Mouse (Mus musculus) liver, embryonic 15.5 days (tissue): ENCODE data around the gene H3f3b. TPM values are rescaled to one million over a fixed set of nuclear protein-coding genes. Genes with fewer than 3 reads are reported as not detected.
A peak's percentile ranks its signal among the peaks of the same experiment; 100 is the strongest.
"Not testable (repeated sequence)": the region's sequence is repeated elsewhere in the genome, so short reads cannot be mapped to it uniquely, and the experiment has no call there.

Experiments used
- ATAC-seq: fragments of 200-750 bp; cut with Nextera tagmentation; 2 replicates; pipeline ENCODE4 v1.8.0; 2017; ENCODE audit warnings: moderate number of reproducible peaks, mild to moderate bottlenecking, moderate library complexity; ENCODE audit not compliant: insufficient read depth
- H3K27ac ChIP-seq: fragments of 300-500 bp; sonication (generic); replicated peaks from 2 replicates; pipeline ENCODE4 v1.5.1; 2015; ENCODE audit warnings: mild to moderate bottlenecking, inconsistent platforms
- H3K27me3 ChIP-seq: fragments of 300-500 bp; sonication (generic); 2 replicates; pipeline ENCODE4 v1.6.1; 2015; ENCODE audit warnings: mild to moderate bottlenecking, inconsistent platforms
- H3K36me3 ChIP-seq: fragments of 300-500 bp; sonication (generic); replicated peaks from 2 replicates; pipeline ENCODE4 v1.6.1; 2015; ENCODE audit warnings: moderate library complexity, mild to moderate bottlenecking, inconsistent platforms
- H3K4me1 ChIP-seq: fragments of 300-500 bp; sonication (generic); replicated peaks from 2 replicates; pipeline ENCODE4 v1.6.1; 2015; ENCODE audit warnings: inconsistent platforms
- H3K4me2 ChIP-seq: fragments of 300-500 bp; sonication (generic); 2 replicates; pipeline ENCODE4 v1.6.1; 2015; ENCODE audit warnings: moderate library complexity, mild to moderate bottlenecking, inconsistent platforms
- H3K4me3 ChIP-seq: fragments of 300-500 bp; sonication (generic); replicated peaks from 2 replicates; pipeline ENCODE4 v1.5.1; 2015; ENCODE audit warnings: mild to moderate bottlenecking, inconsistent platforms
- H3K9ac ChIP-seq: fragments of 300-500 bp; sonication (generic); 2 replicates; pipeline ENCODE4 v1.6.1; 2015; ENCODE audit warnings: moderate library complexity, mild to moderate bottlenecking, inconsistent platforms
- H3K9me3 ChIP-seq: fragments of 300-500 bp; sonication (generic); replicated peaks from 2 replicates; pipeline ENCODE4 v1.6.1; 2016; ENCODE audit warnings: inconsistent platforms
- WGBS: fragments of 180-500 bp; shearing (Covaris S2); methylation state at CpG from one replicate; pipeline ENCODE4 v1.1.7; 2015; ENCODE audit warnings: mixed read lengths; ENCODE audit not compliant: insufficient replicate concordance; 5-methylcytosine and 5-hydroxymethylcytosine counted together
- polyA plus RNA-seq: library from polyadenylated mRNA; unstranded; fragments of >200 nt; fragmentation: Nextera tagmentation; extraction: Ambion mirVana; gene quantifications from 2 replicates; pipeline ENCODE4 v1.2.1, GENCODE M21; 2015

The H3f3b gene
- polyA plus RNA-seq, 1 experiment from 2014 or later, result 595 TPM

DNA sequence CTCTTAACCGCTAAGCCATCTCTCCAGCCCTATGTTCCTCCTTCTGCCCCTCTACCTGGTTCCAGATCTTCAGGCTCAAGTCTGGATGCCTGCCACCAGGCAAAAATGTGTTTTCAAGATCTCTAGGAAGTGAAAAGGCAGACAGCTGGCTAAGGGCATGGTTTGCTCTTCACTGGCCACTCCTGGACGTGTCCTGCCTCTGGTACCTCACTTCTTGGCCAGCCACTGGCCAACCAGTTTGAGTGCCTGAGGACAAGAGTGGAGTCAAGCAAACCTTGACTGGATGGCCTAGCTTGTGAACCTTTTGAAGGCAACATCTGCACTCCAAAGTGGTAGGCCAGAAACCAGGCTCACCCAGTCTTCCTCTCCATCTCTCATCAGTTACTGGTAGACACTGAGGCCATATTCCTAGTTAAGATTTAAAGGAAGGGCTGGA lies 7.8 kb downstream of the H3f3b start:
- WGBS, result 90% methylated on average over 2 of the region's 2 CpGs
- Histone ChIP-seq H3K36me3 (peaks cover 25% of the 10 kb centered on the region), H3K4me2 (no peak overlapping the region), H3K27me3 (peaks cover 8% of the 10 kb centered on the region; the same call in 1 of the 2 replicates), H3K27ac (0 out of 2 replicates have a peak overlapping the region, but pooled peaks have one; percentile 2), H3K9me3 (no peaks in the 10 kb centered on the region), H3K4me3 (no peak overlapping the region), H3K4me1 (peaks cover 22% of the 10 kb centered on the region), H3K9ac (no peak overlapping the region)
- ATAC-seq, result no peak

DNA sequence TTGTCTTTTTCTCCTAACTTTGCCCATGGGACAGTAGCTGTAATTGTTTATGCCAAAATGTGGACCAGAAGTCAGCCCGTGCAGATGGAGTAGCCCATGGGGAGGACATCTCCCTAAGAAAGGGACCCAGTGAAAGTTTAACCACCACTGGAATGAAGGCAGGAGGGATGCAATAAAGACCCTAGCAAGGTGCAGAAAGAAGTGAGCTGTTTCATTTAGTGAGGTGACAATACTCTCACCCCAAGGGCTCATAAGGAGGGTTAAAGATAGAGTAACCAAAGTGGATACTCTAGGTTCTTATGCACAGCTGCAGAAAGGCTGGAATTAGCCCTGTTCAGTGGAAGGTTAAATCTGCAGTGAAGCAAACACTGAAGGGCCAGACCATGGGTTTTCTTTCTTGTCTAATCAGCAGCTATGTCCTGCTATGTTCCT lies 8.4 kb downstream of the H3f3b start:
- Histone ChIP-seq H3K27ac (no peak overlapping the region), H3K4me2 (no peak overlapping the region), H3K27me3 (peaks cover 14% of the 10 kb centered on the region), H3K4me1 (peaks cover 26% of the 10 kb centered on the region), H3K9me3 (no peaks in the 10 kb centered on the region), H3K9ac (no peak overlapping the region), H3K4me3 (no peak overlapping the region), H3K36me3 (peaks cover 25% of the 10 kb centered on the region)
- no peak for ATAC-seq
- WGBS, result 73% methylated on average over 1 of the region's 1 CpGs

DNA sequence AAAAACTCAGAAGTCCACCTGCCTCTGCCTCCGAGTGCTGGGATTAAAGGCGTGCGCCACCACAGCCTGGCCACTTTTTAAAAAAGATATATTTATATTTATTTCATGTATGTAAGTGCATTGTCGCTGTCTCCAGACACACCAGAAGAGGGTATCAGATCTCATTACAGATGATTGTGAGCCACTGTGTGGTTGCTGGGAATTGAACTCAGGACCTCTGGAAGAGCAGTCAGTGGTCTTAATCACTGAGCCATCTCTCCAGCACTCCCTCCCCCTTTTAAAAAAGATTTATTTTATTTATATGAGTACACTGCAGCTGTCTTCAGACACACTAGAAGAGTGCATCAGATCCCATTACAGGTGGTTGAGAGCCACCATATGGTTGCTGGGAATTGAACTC lies 8.9 kb downstream of the H3f3b start:
- not testable (repeated sequence) for H3K9me3 ChIP-seq, H3K4me2 ChIP-seq, H3K4me3 ChIP-seq, H3K9ac ChIP-seq, ATAC-seq, H3K27ac ChIP-seq
- Histone ChIP-seq H3K4me1 (peaks cover 26% of the 10 kb centered on the region), H3K36me3 (peaks cover 25% of the 10 kb centered on the region), H3K27me3 (peaks cover 18% of the 10 kb centered on the region)
- 87% methylated on average over 4 of the region's 4 CpGs for WGBS

DNA sequence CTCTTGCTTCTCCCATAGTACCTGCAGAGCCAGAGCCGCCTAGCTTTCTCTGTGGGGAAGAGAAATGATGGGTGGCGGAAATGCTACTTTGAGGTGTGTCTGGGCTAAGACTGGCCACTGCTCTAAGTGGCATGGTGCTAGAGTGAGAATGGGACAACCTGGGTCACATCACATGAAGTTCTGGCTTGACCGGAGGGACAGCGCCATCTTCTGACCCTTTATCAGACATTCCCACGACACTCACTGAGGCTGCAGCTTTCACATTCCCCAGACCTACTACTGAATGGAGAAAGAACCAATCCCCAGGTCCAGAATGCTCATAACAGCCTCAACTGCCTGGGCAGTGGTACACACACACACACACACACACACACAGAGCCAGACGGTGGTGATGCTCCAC lies 9.7 kb downstream of the H3f3b start:
- Histone ChIP-seq H3K36me3 (peaks cover 21% of the 10 kb centered on the region), H3K9ac (no peak overlapping the region), H3K27me3 (peaks cover 23% of the 10 kb centered on the region), H3K27ac (no peak overlapping the region), H3K4me3 (no peak overlapping the region), H3K4me1 (peaks cover 30% of the 10 kb centered on the region), H3K4me2 (no peak overlapping the region), H3K9me3 (no peaks in the 10 kb centered on the region)
- WGBS, result 25% methylated on average over 6 of the region's 6 CpGs
- ATAC-seq, result no peak

DNA sequence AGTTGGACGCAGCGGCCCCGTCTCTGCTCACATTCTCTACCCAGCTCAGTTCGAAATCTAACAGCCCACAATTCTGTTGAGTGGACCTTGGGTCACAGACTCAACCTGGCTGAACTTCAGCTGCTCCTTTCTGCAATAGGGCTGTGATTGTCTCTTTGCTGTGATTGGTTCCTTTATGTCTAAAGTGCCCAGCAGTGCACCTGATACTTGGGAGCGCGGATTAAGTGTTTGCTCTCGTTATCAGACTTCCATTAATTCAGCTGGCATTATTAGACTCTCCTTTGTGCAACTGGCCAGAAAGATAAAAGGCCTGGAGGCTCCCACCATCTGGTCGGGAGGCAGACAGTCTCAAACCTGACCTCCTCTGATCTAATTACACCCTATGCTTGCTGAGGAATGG lies 12.9 kb downstream of the H3f3b start:
- no peak overlapping the region for H3K4me2 ChIP-seq
- no peaks in the 10 kb centered on the region for H3K9me3 ChIP-seq
- no peak for ATAC-seq
- no peak overlapping the region for H3K9ac ChIP-seq
- peaks cover 33% of the 10 kb centered on the region for H3K27me3 ChIP-seq
- 43% methylated on average over 8 of the region's 8 CpGs for WGBS
- no peak overlapping the region for H3K4me3 ChIP-seq
- H3K36me3 ChIP-seq, result peaks cover 8% of the 10 kb centered on the region; the same call in 1 of the 2 replicates
- peaks cover 45% of the 10 kb centered on the region for H3K4me1 ChIP-seq
- H3K27ac ChIP-seq, result no peak overlapping the region

DNA sequence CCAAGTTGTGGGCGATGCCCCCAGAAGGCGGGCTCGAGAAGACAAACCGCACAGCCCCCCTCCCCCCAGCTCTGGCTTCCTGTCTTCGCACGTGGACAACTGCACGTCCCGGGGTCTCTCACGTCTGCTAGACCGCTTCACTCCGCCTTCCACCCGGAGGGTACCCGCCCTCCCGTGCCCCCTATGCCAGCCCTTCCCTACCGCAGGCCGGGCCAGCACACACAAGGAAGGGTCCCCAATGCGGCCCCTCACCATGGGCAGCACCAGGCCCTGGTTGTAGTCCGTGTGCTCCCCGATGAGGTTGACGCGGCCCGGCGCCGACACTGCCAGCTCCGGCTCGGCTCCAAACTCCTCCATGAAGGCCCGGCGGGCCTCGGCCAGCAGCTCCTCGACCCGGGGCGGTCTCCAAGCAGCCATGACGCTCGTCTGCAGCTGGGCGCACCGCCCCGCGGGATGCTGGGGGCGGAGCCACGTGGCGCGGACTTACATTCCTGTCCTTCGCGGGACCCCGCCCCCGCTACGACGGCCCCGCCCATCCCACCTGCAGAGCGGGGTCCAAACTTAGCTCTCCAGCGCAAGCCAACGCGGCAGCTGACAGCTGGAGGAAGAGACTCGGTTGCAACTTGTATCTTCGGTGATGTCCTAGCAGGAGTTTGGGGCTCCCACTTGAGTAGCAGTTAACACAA lies 15.4 kb downstream of the H3f3b start, which contains the start of gene Galk1:
TSS of gene Galk1 (minus strand) at position 458 of the 686 bp plus-strand sequence.
- Histone ChIP-seq H3K36me3 (peaks cover 27% of the 10 kb centered on the region), H3K9ac (peak within 1 kb of the TSS; percentile 73), H3K27ac (peak within 1 kb of the TSS; percentile 81), H3K9me3 (no peaks in the 10 kb centered on the region), H3K4me3 (peak within 1 kb of the TSS; percentile 66), H3K4me1 (peaks cover 40% of the 10 kb centered on the region), H3K4me2 (peak within 1 kb of the TSS; percentile 91), H3K27me3 (peaks cover 33% of the 10 kb centered on the region)
- peak; percentile 83 for ATAC-seq
- under 1% methylated on average over 55 of the region's 55 CpGs for WGBS

DNA sequence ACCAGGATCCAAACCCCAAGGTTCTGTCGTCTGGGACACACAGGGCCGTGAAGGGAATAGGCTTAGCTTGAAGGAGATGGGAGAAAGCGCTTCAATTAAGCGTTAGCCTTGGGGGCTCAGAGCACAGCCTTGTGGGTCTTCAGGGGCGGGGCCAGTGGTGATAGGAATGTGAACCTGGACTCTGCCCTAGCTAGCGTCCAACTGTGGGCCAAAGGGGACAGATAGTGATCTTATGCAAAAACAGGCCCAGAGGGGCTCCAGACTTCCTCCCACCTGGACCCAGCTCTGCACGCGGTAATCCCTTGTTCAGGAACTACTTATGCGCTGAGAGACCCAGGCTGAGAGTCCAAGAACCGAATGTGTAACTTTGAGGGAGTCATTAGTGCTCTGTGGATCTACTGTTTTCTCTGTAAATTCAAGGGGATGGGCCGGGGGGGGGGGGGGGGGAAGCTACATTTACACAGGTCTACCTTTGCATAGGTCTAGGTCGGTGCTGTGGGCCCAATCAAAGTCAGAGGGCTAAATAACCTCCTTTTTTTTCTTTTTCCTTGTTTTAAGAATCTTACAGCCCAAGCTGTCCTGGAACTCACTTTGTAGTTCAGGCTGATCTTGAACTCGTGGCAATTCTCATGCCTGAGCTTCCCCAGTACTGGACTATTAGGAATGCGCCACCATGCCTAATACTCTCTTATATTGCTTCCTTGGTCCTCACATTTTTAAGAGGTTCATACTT lies 16.1 kb downstream of the H3f3b start:
- 0 out of 2 replicates have a peak, but pooled peaks have one; percentile 11 for ATAC-seq
- Histone ChIP-seq H3K4me1 (peaks cover 41% of the 10 kb centered on the region), H3K27ac (peak overlapping the region; percentile 81), H3K9ac (peak overlapping the region; percentile 73), H3K36me3 (peaks cover 27% of the 10 kb centered on the region), H3K4me3 (peak overlapping the region; percentile 66), H3K9me3 (no peaks in the 10 kb centered on the region), H3K4me2 (peak overlapping the region; percentile 91), H3K27me3 (peaks cover 33% of the 10 kb centered on the region)
- 22% methylated on average over 14 of the region's 14 CpGs for WGBS

DNA sequence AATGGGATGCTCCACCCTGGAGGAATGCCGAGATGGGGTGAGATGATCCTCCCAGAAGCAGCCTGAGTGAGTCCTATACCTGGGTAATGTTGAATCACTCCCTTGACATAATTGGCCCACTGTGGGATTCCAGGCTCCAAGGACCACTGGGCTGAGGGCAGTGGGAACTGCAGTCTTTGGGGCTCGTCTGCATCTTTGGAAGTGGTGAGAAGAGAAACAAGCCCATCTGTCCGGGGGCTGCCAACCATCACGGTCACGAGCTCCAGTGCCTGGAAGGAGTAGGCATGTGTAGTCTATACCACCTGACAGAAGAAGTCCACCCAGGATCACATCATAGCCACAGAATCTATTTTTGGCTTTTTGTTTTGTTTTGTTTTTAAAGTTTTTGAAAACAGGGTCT lies 16.8 kb downstream of the H3f3b start:
- no peak overlapping the region for H3K9ac ChIP-seq
- ATAC-seq, result no peak
- peaks cover 27% of the 10 kb centered on the region for H3K36me3 ChIP-seq
- H3K27ac ChIP-seq, result 0 out of 2 replicates have a peak overlapping the region, but pooled peaks have one; percentile 81
- no peaks in the 10 kb centered on the region for H3K9me3 ChIP-seq
- WGBS, result 78% methylated on average over 5 of the region's 5 CpGs
- peaks cover 48% of the 10 kb centered on the region for H3K4me1 ChIP-seq
- no peak overlapping the region; the same call in 1 of the 2 replicates for H3K4me2 ChIP-seq
- H3K4me3 ChIP-seq, result no peak overlapping the region
- H3K27me3 ChIP-seq, result peaks cover 29% of the 10 kb centered on the region

DNA sequence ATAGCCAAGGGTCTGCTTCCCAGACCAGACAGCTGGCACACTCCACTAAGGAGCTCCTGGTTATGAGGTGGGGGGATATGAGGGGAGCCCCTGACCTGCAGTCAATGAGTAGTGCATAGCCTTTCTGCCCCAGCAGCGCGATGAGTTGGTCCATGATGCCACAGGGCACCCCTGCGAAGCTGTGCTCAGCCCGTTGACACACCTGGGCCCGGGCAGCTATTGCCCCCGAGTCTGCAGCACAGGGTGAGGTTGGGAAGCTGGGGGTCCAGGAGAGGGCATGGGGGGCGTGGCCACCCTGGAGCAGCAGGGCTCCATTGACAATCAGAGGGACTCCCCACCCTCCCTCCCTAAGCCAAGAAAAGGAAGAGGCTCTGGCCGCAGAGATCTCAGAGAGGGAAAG lies 17.6 kb downstream of the H3f3b start:
- Histone ChIP-seq H3K4me2 (no peak overlapping the region), H3K4me3 (no peak overlapping the region), H3K9me3 (no peaks in the 10 kb centered on the region), H3K27ac (no peak overlapping the region), H3K36me3 (peaks cover 27% of the 10 kb centered on the region), H3K4me1 (peaks cover 54% of the 10 kb centered on the region), H3K27me3 (peaks cover 27% of the 10 kb centered on the region), H3K9ac (no peak overlapping the region)
- no peak for ATAC-seq
- 81% methylated on average over 8 of the region's 8 CpGs for WGBS

DNA sequence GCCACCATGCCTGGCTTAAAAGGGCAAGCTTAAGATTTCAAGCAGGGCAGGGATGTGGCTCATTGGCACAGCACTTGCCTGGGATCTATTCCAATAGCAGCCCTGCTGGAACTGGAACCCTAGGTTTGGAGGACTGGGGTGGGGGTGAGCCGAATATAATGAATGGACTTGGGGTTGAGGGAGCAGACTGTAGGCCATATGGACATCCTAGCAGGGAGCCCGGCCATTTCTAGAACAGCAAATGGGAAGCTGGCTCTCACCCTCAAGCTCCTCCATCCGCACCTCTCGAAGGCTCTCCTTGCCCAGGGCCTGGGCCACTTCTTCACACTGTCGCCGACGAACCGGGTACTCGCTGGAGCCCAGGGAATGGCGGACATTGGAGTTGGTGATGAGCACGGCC lies 18.1 kb downstream of the H3f3b start:
- Histone ChIP-seq H3K36me3 (peaks cover 27% of the 10 kb centered on the region), H3K9ac (no peak overlapping the region), H3K27ac (no peak overlapping the region), H3K27me3 (peaks cover 22% of the 10 kb centered on the region), H3K4me1 (peaks cover 54% of the 10 kb centered on the region), H3K4me3 (no peak overlapping the region), H3K4me2 (no peak overlapping the region), H3K9me3 (no peaks in the 10 kb centered on the region)
- 81% methylated on average over 11 of the region's 11 CpGs for WGBS
- no peak for ATAC-seq

DNA sequence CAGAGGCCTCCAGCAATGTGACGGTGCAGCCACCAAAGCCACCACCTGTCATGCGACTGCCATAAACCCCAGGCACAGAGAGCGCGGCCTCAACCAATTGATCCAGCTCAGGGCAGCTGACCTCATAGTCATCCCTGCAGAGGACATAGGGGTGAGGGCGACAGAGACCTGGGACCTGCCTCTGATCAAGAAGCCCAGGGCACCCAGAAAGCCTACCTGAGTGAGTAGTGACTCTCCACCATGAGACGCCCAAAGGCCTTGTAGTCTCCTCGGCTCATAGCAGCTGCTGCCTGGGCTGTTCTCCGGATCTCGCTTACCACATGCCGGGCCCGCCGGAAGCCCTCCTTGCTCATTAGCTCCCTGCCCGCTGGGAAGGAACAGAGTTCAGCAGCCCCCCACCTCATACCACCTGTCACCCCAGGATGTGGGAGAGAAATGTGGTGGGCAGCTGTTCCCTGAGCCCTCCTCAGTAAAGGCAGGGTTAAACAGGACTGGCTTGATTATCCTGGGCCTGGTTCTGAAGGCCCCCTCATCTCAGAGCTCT lies 18.9 kb downstream of the H3f3b start:
- Histone ChIP-seq H3K4me3 (no peak overlapping the region), H3K4me2 (no peak overlapping the region), H3K36me3 (peaks cover 27% of the 10 kb centered on the region), H3K4me1 (peaks cover 61% of the 10 kb centered on the region), H3K9me3 (no peaks in the 10 kb centered on the region), H3K27me3 (peaks cover 15% of the 10 kb centered on the region), H3K27ac (no peak overlapping the region), H3K9ac (no peak overlapping the region)
- 78% methylated on average over 13 of the region's 13 CpGs for WGBS
- no peak for ATAC-seq
